Mouse (Mus musculus) megakaryocyte, embryonic 14.5 days (primary cell): Measurements from ENCODE around the gene Tbc1d2.

Experiments used
- FLI1 ChIP-seq: IDR thresholded peaks from 2 replicates; pipeline ENCODE4 v1.6.1; 2012; ENCODE audit warnings: low read length, inconsistent platforms, mixed read lengths
- GATA1 ChIP-seq: IDR thresholded peaks from 3 replicates; pipeline ENCODE4 v1.6.1; 2012; ENCODE audit warnings: mixed read lengths, low read length, inconsistent platforms, borderline replicate concordance

- TF ChIP-seq GATA1 (no peak), FLI1 (no peak)
These were observed 10.1 kb downstream of the Tbc1d2 start for GRCm38 (mm10) chr4:46639866-46640265.
